Mouse (Mus musculus): ENCODE data around the gene Pnma5.

DNA sequence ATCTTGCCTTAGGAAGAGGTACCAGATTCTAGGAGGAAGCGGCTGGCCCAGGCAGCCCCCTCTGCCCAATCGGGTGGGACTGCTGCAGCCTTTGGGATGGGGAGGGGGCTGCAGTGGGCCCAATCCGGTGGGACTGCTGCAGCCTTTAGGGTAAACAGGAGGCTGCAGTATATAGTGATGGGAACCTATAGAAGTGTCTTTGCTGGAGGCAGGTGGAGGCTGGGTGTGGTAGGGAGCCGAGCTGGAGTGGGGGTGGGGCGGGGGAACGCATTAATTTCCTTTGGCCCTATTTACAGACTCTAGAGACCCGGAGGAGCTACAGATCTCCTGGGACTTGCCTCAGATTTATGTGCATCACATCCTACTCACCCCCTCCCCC is 27.5 kb upstream of the Pnma5 start, which contains the start of gene Pnma3:
- TF ChIP-seq GATA1 (IDR thresholded peaks at IDR 0.05; ENCODE audit: borderline replicate concordance, low read length), result no peak
- TF ChIP-seq FLI1 (IDR thresholded peaks at IDR 0.05; ENCODE audit: low read length), result no peak
